Mouse (Mus musculus) T-helper 1 cell (primary cell): Measurements from ENCODE around the gene Ppfia2.

Experiments
- in situ Hi-C: fragments of 300-600 bp; cut with MboI, MseI; formaldehyde crosslinking; loops from one replicate; pipeline ENCODE4 v1.15.1; 2025; ENCODE audit warnings: high pct_unique_total_duplicates

Gene Ppfia2

GRCm38 (mm10) chr10:106914275-106914674 is 444.1 kb downstream of the Ppfia2 start:
- in situ Hi-C loops = no loop called here

DNA sequence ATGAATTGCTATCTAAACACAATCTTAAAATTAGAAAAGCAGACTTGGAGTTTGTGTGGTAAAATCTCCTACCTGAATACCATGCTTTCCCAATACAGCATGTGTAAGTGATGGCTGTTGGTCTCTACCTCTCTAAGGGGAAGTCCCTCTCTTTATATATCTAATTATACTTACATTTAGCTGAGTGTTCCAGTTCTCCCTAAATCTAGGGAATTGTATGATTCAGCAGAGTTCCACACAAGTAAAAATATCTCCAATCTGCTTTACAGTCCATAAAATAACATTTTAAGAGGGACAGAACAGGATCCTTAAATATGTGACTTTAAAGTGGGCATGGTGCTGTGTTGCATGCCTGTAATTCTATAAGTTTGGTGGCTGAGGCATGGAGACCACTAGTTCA is 444.7 kb downstream of the Ppfia2 start:
- in situ Hi-C loops = no loop called here

- in situ Hi-C loops = no loop called here
These were observed 454.2 kb downstream of the Ppfia2 start for GRCm38 (mm10) chr10:106924334-106924733.

DNA sequence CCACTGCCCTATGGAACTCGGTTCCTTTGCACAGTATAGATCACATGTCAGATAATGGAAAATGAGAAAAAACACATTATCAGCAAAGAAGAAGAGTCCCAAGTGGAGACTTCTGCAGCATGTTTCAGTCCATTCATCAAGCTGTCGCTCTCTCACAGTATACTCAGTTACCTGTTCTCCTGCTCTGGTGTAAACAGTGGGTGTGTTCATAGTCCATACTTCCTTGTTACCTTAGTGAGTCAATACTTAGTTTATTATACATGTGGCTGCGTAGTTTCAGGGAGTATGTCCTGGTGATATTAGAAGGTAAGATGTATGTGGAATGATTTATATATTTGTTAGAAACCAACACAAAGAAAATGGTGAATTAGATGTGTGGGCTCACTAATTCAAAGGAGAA is 454.7 kb downstream of the Ppfia2 start:
- in situ Hi-C loops = no loop called here

DNA sequence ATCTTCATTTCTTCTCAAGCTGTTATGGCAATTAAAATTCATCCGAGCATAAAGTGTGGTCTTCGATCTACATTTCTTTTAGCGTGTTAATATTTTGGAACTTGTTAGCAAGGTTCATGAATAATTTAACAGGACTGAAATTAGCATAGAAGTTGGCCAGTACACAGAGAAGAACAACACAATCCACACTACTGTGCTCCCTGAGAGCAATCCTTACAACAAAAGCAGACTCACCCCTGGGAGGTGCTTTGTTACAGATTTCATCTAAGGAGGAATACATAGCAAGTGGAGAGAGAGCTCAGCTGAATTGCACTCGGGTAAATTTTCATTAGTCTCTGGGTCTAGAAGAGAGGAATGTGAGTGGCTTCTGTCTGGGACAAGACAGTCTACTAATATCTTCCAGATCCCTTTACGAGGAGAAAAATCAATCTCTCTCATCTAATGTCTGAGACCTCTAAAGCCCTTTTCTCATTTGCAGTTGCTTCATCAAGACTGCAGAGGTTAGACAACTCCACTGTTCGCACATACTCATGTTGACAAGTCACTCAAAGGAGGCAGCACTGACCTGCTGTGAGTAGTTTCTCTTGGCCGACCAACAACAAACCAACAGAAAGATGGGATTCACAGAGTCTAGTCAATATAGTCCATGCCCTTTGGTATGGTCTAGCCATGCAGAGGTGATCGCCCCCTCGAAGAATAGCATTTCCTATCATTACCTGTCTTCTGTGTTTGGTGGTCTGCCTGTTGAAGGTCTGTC is 458.6 kb downstream of the Ppfia2 start:
- in situ Hi-C loops = no loop called here

DNA sequence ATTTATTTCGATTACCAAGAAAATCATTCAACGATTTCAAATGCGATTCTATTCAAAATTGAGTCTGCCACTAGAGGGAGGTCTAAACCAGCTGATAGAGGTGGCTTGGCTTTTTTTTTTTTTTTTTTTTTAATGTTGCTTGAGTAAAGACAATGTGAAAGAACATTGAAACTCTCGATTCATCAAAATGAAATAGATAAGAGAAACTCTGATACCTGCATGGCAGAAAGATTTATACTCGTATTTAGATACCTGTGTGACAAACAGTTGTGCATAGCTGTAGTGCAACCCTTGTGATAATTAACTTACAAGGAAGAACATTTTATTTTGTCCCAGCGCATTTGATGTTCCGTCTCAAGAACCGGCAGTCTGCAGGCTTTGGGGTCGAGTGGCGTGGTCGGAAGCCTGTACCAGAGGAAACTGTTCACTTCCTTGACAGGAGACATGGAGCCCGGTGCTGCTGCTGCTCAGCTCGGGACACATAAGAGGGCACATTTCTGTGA is 462.5 kb downstream of the Ppfia2 start:
- in situ Hi-C loops = no loop called here

DNA sequence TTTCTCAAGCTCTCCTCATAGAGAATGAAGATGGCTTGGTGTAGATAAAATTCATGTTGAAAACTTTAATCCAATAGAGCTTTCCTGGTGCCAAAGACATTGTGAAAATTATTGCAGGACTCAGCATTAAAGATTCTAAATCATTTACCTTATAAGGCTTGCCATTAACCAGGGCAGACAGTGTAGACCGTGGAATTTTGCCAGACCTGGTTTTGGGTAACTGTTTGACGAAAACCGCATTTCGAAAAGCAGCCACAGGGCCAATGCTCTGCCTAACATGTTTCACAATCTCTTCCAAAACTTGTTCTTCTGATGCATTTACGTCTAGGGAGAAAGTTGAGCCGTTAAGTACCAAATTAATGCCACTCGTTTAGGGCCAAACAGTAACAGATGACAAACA is 466.9 kb downstream of the Ppfia2 start:
- in situ Hi-C loops = no loop called here

GRCm38 (mm10) chr10:106938851-106939250 is 468.7 kb downstream of the Ppfia2 start:
- in situ Hi-C loops = no loop called here

- in situ Hi-C loops = no loop called here
These were observed 469.3 kb downstream of the Ppfia2 start for GRCm38 (mm10) chr10:106939441-106939840.

DNA sequence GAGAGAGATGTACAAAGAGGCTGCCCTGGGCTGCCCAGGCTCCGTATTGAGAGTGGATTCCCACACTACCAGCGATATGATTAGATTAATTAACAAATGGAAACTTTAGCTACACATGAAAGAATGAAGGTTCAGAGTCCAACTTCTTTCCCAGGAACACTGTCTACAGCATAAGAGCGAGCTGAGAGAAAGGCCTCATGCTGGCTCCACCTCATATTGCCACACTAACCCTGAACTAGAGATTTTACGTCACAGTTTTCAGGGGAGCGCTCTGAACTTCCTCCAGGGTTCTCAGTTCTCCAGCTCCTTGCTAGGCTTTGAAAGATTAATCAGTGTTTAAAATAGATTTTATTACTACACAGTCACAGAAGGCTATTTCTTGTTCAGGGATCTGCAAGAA is 471.2 kb downstream of the Ppfia2 start:
- in situ Hi-C loops = no loop called here

DNA sequence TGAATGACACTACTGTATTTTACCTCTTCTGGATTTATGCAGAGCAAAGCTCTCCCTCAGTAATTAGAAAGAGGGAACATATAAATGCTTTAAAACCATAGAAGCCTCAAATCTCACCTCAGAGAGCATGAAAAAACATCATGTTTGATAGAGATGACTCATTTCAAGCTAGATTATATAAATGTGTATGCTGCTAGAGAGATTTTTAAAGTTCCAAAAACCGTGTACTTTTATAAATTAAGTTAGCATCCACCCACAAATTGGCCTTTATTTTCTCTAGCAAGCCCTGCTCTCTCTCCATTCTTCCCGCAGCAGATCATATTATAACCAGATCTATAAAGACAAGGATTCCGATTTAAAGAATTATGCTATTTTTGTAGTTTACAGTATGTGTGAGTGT is 488.9 kb downstream of the Ppfia2 start:
- in situ Hi-C loops = no loop called here

- in situ Hi-C loops = no loop called here
These were observed 505.3 kb downstream of the Ppfia2 start for GRCm38 (mm10) chr10:106975193-106976141.
